Mouse (Mus musculus) megakaryocyte, embryonic 14.5 days (primary cell): ENCODE results near the gene Gsk3a. TPM values are rescaled to one million over a fixed set of nuclear protein-coding genes. Genes with fewer than 3 reads are reported as not detected.

Source experiments
- H3K27me3 ChIP-seq: replicated peaks from 2 replicates; pipeline ENCODE3; 2012; ENCODE audit warnings: inconsistent platforms
- H3K36me3 ChIP-seq: replicated peaks from 2 replicates; pipeline ENCODE3; 2012; ENCODE audit warnings: low read length, inconsistent platforms, mixed read lengths
- H3K4me1 ChIP-seq: 2 replicates; pipeline ENCODE4 v1.6.1; 2012; ENCODE audit warnings: inconsistent platforms
- H3K4me3 ChIP-seq: replicated peaks from 2 replicates; pipeline ENCODE3; 2012; ENCODE audit warnings: moderate library complexity, mild to moderate bottlenecking, inconsistent platforms
- H3K9me3 ChIP-seq: 2 replicates; pipeline ENCODE4 v1.6.1; 2012; ENCODE audit warnings: inconsistent platforms
- FLI1 ChIP-seq: IDR thresholded peaks from 2 replicates; pipeline ENCODE4 v1.6.1; 2012; ENCODE audit warnings: low read length, inconsistent platforms, mixed read lengths
- GATA1 ChIP-seq: IDR thresholded peaks from 3 replicates; pipeline ENCODE4 v1.6.1; 2012; ENCODE audit warnings: mixed read lengths, low read length, inconsistent platforms, borderline replicate concordance
- polyA plus RNA-seq: library from polyadenylated mRNA; stranded (reverse); fragments of >175 nt; gene quantifications from 2 replicates; pipeline ENCODE4 v1.2.3, GENCODE M21; 2012; ENCODE audit warnings: low replicate concordance; ENCODE audit not compliant: insufficient read depth

Gsk3a gene
- polyA plus RNA-seq, 1 experiment, result 120 TPM

DNA sequence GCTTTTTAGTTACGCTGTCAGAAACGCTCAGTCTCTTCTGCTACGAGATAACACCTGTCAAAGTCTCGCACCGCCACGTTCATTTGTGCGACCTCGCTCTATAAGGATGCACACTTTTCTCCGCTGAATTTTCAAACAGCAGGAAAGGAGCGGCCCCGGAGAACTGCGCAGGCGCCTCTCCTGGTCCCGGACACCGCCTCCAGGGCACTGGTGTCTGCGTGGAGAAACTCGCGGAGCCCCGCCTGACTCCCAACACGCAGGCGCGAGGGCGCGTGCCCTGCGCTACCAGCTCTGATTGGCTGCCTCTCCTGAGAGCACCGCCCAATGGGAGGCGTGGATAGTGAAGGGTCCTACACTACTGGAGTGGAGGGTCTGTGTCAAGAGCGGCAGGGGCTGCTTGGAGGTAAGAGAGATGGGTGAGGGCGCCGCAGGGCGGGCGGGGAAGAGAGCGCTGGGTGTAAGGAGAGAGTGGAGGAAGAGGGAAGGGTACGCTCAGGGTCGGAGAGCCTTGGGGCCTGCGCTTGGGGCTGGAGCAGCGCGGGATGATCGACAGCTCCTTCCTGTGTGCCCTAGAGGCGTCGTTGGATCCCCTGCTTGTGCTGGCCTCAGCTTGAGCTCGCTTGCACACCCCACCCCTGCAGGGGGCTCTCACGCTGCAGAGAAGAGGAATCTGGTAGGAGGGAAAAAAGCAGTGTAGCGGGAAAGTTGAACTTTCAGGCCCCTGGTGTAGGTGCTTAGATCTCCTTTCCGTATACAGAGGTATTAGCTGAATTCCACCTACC lies 16.4 kb downstream of the Gsk3a start, which contains the start of gene Zfp526:
Gene Zfp526, plus strand, starts transcription at position 324 of the 782 bp plus-strand sequence.
- Histone ChIP-seq H3K36me3 (peaks cover 52% of the 10 kb centered on the region), H3K4me1 (peaks cover 86% of the 10 kb centered on the region), H3K4me3 (peak within 1 kb of the TSS; percentile 96), H3K9me3 (no peaks in the 10 kb centered on the region), H3K27me3 (no peaks in the 10 kb centered on the region)
- TF ChIP-seq GATA1 (no peak), FLI1 (no peak)

DNA sequence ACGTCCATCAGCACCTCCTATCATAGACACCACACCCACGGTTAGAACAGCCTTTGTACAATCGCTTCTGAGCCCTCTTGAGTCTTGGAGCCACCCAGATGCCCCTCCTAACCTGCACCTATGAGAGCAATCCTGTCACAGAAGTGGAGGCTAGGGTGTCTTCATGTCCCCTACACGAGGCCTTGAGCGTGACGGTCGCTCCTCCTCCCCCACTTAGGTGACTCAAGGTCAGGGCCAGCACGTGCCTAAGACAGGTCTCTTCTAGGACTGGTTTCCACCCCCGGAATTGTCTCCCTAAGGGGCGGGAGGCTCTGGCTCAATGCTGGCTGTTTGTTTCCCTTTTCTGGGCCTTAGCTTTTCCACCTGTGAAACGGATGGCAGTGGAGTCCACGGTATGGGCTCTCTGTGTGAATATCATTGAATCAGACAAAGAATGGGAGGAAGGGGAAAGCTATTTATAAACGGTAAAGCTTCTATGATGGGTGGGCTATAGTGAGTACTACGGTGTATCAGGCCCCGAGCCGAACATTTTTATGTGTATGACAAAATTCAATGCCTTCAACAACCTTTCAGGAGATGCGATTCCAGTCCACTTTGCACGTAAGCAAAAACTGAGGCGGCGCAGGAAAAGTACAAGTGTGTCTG lies 17.1 kb downstream of the Gsk3a start, which contains the start of gene Dedd2:
Gene Dedd2, minus strand, starts transcription at position 159 of the 645 bp plus-strand sequence.
- H3K27me3 ChIP-seq, result no peaks in the 10 kb centered on the region
- peak within 1 kb of the TSS; percentile 96 for H3K4me3 ChIP-seq
- H3K4me1 ChIP-seq, result peaks cover 79% of the 10 kb centered on the region
- peaks cover 52% of the 10 kb centered on the region for H3K36me3 ChIP-seq
- H3K9me3 ChIP-seq, result no peaks in the 10 kb centered on the region
- no peak for TF ChIP-seq GATA1
- TF ChIP-seq FLI1, result no peak

DNA sequence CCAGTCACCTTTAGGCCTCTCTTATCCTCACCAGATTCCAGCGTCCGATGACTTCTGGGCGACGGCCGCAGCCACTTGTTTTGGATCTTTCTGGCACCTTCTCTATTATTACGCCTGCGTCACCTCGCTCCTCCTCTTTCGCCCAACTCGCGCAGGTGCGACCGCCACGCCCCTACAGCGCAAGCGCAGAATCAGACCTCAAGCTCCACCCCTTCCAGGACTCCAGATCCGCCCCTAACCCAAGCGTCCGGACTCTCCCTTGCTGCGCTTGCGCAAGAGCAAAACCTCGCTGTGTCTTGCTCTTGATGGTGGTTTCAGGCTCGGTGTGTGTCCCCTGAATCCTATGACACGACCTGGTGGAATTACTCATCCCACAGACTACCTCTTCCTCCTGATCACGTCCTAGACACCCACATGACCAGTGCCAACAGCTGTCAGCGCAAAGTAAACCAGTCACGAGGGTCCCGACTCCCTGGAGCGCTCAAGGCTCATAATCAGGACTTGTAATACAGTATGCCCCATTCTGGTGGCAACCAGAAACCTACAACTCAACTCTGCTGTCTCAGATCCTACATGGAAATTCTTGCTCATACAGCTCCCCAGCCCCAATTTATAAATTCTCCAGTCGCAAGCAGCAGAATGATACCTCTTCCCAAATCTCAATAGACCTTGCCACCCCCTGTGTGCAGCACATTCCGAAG lies 17.7 kb downstream of the Gsk3a start:
- Histone ChIP-seq H3K4me3 (peak overlapping the region; percentile 96), H3K9me3 (no peaks in the 10 kb centered on the region), H3K27me3 (no peaks in the 10 kb centered on the region), H3K36me3 (peaks cover 52% of the 10 kb centered on the region), H3K4me1 (peaks cover 78% of the 10 kb centered on the region)
- TF ChIP-seq FLI1 (no peak), GATA1 (no peak)

DNA sequence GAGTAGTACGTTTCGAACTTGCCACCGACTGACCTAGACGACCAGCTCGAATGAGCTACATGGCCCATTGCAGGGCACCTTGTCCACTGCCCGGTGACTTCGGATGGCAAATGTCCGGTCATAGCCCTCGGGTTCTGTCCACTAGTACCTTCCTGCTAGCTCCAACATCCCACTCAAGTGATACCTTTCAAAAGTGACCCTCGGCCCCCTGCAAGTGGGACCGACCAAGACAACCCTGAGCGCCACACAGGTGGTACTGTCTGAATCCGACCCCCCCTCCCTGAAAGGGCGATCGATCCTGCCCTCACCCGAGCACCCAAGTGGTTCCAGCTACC lies 18.3 kb downstream of the Gsk3a start:
- peak overlapping the region; percentile 96 for H3K4me3 ChIP-seq
- H3K9me3 ChIP-seq, result no peaks in the 10 kb centered on the region
- TF ChIP-seq GATA1, result no peak
- TF ChIP-seq FLI1, result no peak
- H3K36me3 ChIP-seq, result peaks cover 50% of the 10 kb centered on the region
- H3K4me1 ChIP-seq, result peaks cover 76% of the 10 kb centered on the region
- H3K27me3 ChIP-seq, result no peaks in the 10 kb centered on the region

DNA sequence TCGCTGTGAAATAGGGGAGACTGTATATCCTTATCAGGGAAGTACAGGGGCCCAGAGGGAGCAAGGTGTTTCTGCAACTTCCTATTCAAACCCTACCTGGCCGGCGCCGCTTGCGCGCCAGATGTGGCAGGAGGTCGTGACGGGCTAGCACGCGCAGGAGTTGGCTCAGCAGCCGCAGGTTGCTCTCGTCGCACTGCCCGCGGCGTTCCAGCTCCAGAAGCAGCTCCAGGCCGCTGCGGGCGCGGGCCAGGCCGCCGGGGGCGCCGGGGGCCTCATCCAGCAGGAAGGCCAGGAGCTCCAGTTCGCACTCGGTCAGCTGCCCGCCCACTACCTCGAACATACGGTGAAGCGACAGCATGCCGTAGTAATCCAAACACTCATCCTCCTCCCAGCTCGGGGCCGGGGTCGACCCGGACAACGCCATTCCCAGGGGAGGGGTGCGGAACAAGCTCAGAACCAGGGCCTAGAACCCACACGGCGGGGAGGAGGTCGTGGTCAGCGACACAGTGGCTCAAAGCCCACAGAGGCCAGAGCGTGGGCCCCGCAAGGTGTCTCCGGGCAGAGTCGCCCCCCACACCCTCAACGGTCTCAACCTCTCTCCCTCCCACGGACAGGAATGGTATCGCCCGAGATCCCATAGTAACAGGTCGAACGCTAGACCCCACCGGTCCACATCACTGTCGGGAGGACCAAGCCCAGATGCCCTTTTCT lies 18.8 kb downstream of the Gsk3a start:
- Histone ChIP-seq H3K9me3 (no peaks in the 10 kb centered on the region), H3K4me3 (peak overlapping the region; percentile 96), H3K27me3 (no peaks in the 10 kb centered on the region), H3K36me3 (peaks cover 50% of the 10 kb centered on the region), H3K4me1 (peaks cover 76% of the 10 kb centered on the region)
- TF ChIP-seq GATA1 (no peak), FLI1 (no peak)

DNA sequence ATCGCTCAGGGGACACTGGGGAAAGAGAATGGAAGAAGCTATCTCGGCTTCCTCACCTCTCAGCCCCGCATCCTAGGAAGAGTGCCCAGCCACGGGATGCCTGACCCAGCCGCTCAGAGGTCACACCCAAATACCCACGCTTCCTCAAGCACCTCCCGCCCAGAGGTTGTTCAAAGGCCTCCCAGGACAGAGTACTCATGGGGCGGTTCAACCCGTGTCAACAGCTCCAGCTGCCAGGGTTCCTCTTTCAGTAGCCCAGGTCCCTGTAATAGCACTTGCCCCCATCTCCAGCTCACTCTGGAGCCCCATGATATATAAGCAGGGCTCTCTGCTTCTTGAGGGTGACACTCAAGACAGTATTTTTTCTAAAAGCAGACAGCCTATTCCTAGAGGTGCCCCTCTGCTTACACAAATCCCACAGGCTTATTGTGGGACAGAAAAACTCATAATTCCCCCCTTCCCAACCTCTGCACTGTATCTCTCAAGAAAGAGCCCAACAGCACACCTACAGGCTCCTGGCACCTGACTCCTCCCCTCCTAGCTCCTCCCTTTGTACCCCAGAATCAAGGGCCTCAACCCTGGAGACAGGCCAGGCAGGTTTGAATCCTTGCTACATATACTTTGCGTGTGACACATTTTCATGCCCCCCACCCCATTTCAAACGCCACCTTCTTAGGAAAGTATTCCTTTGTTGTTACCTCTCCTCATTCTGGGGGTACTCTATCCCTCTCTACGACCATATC lies 19.8 kb downstream of the Gsk3a start:
- peaks cover 74% of the 10 kb centered on the region for H3K4me1 ChIP-seq
- no peaks in the 10 kb centered on the region for H3K27me3 ChIP-seq
- H3K36me3 ChIP-seq, result peaks cover 41% of the 10 kb centered on the region
- TF ChIP-seq GATA1 (no peak), FLI1 (no peak)
- H3K9me3 ChIP-seq, result no peaks in the 10 kb centered on the region
- peak overlapping the region; percentile 96 for H3K4me3 ChIP-seq

DNA sequence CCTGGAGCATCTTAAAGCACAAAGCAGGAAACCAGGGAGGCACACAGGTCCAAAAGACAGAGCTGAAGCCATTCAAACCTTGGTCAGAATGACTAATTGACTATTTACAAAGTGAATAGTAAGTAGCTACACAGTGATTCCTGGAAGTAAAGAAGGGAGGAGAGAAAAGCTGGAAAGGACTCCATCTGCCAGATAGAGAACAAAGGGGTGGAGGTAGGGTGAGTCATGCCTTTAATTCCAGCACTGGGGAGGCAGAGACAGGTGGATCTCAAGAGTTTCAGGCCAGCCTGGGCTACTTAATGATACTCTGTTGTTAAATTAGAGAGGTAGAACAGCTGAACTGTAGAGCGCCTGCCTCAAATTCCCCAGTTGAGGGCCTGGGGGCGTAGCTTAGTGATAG lies 23.5 kb downstream of the Gsk3a start:
- Histone ChIP-seq H3K27me3 (peaks cover 1% of the 10 kb centered on the region), H3K36me3 (peaks cover 73% of the 10 kb centered on the region), H3K4me3 (no peak overlapping the region), H3K4me1 (peaks cover 51% of the 10 kb centered on the region), H3K9me3 (no peaks in the 10 kb centered on the region)
- TF ChIP-seq FLI1, result no peak
- TF ChIP-seq GATA1, result no peak

DNA sequence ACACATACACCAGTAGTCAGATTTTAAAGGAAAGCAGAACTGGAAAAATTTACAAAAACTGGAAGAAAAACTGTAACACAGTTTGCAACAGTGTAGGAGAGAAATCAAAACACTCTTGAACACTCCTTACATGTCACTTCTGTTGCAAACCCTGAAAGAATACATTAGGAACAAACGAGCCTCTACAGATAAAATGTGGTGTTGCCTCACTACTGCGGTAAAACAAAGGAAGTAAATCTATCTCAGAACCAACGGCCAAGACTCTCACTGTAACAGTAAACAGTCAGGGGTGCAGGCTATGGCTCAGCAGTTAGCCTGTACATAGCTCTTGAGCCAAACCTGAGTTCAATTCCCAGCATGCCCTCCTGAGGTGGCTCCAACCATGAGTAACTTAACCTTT lies 24.6 kb downstream of the Gsk3a start:
- H3K36me3 ChIP-seq, result peaks cover 83% of the 10 kb centered on the region

DNA sequence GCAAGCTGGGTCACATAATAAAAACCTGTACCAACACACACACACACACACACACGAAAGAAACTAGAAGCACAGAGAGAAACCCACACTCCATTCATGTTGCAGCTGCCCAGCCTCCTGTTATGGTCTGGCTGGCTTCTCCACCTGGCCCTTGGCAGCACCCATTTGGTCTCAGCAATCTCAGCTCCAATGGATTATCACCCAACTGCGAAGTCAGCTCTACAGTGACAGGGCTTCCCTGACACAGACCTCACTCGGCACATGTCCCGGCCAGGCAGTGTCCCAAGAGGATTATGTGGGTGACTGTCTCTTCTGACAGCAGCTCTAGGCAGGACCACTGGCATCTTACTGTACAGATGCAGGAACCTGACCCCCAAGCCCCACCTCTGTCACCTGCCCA lies 27.2 kb downstream of the Gsk3a start:
- TF ChIP-seq FLI1 (no peak), GATA1 (no peak)
- Histone ChIP-seq H3K9me3 (no peaks in the 10 kb centered on the region), H3K4me3 (no peak overlapping the region), H3K36me3 (peaks cover 89% of the 10 kb centered on the region), H3K4me1 (peaks cover 51% of the 10 kb centered on the region), H3K27me3 (peaks cover 1% of the 10 kb centered on the region)

More for the DNA sequence above, 24.6 kb downstream of the Gsk3a start:
- peak overlapping the region; percentile 67 for H3K4me3 ChIP-seq
- no peaks in the 10 kb centered on the region for H3K9me3 ChIP-seq
- H3K4me1 ChIP-seq, result peaks cover 43% of the 10 kb centered on the region
- TF ChIP-seq GATA1 (no peak), FLI1 (no peak)
- H3K27me3 ChIP-seq, result peaks cover 1% of the 10 kb centered on the region
